Comparison of ENCODE assay signal across 10 mouse cellular contexts in the genomic region with DNA sequence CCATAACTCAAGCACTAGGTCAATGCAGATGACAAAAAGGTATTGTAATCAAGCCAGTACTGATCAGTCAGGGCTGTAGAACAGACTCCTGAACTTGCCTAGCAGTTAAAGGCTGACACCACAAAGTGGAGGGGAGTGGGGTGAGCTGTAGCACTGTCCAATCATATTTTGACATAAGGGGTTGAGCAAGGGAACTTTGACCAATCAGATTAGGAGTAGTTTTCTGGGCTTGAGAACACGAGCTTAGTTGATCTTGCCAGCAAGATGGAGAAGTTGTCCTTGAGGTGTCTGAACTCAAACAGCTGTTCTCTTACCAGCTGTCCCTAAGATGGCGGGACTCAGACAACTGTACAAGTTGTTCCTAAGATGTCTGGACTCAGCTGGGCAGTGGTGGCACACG. TPM values are rescaled to one million over a fixed set of nuclear protein-coding genes. Genes with fewer than 3 reads are reported as not detected.
DNase-seq lines count a peak whose midpoint lies in the region; ATAC-seq and TF ChIP-seq lines count a peak whose summit lies in the region.
"Had no signal": no experiment of that assay in that cellular context is flagged by ENCODE, and none has a peak within 500 bp of the region (broad histone marks: within the 10 kb centered on the region; RNA-seq: fewer than 3 reads in every experiment).

No protein-coding gene starts in this region.

- peaks cover 36% of the 10 kb centered on the region for H3K4me1 ChIP-seq in forebrain, embryonic 10.5 days
- H3K4me1 ChIP-seq in forebrain, postnatal 0 days (ENCODE audit: insufficient read depth): peaks cover 15% of the 10 kb centered on the region
- peaks cover 17% of the 10 kb centered on the region for H3K4me1 ChIP-seq in lung, embryonic 16.5 days (replicated peaks; ENCODE audit: control insufficient read depth, insufficient read depth, low read length)
- H3K4me1 ChIP-seq in embryonic facial prominence, embryonic 15.5 days: peaks cover 28% of the 10 kb centered on the region

- no peak overlapping the region for H3K9ac ChIP-seq in forebrain, postnatal 0 days
- no peak overlapping the region for H3K9ac ChIP-seq in lung, embryonic 16.5 days (ENCODE audit: low read length)
- no peak overlapping the region for H3K9ac ChIP-seq in embryonic facial prominence, embryonic 15.5 days

- 88% methylated on average over 3 of the region's 3 CpGs for WGBS in forebrain, embryonic 10.5 days
- WGBS in forebrain, postnatal 0 days: 74% methylated on average over 3 of the region's 3 CpGs
- WGBS in lung, embryonic 16.5 days: 66% methylated on average over 3 of the region's 3 CpGs
- WGBS in embryonic facial prominence, embryonic 15.5 days: 67% methylated on average over 3 of the region's 3 CpGs

- H3K9me3 ChIP-seq in forebrain, embryonic 10.5 days: no peaks in the 10 kb centered on the region
- H3K9me3 ChIP-seq in forebrain, postnatal 0 days (ENCODE audit: low read length): no peaks in the 10 kb centered on the region
- H3K9me3 ChIP-seq in lung, embryonic 16.5 days (ENCODE audit: control insufficient read depth, low read length): no peaks in the 10 kb centered on the region
- H3K9me3 ChIP-seq in embryonic facial prominence, embryonic 15.5 days (replicated peaks): no peaks in the 10 kb centered on the region

- peaks cover 74% of the 10 kb centered on the region for H3K36me3 ChIP-seq in forebrain, embryonic 10.5 days (replicated peaks)
- peaks cover 42% of the 10 kb centered on the region for H3K36me3 ChIP-seq in forebrain, postnatal 0 days (ENCODE audit: insufficient read depth)
- H3K36me3 ChIP-seq in lung, embryonic 16.5 days (ENCODE audit: control insufficient read depth, insufficient read depth, low read length): peaks cover 32% of the 10 kb centered on the region
- peaks cover 49% of the 10 kb centered on the region for H3K36me3 ChIP-seq in embryonic facial prominence, embryonic 15.5 days

- H3K4me2 ChIP-seq in forebrain, postnatal 0 days (ENCODE audit: low read depth): no peak overlapping the region; the same call in 1 of the 2 replicates
- H3K4me2 ChIP-seq in lung, embryonic 16.5 days (ENCODE audit: low read depth, low read length): peak overlapping the region; percentile 63
- H3K4me2 ChIP-seq in embryonic facial prominence, embryonic 15.5 days (replicated peaks): peak overlapping the region; percentile 91

- TF ChIP-seq CTCF in forebrain, postnatal 0 days (IDR thresholded peaks at IDR 0.05; ENCODE audit: low read depth): no peak

- H3K4me3 ChIP-seq in forebrain, embryonic 10.5 days: peak overlapping the region; percentile 85; the same call in 1 of the 2 replicates
- H3K4me3 ChIP-seq in forebrain, postnatal 0 days (ENCODE audit: low read depth, low read length): no peak overlapping the region
- H3K4me3 ChIP-seq in lung, embryonic 16.5 days (ENCODE audit: low read length): no peak overlapping the region; the same call in 1 of the 2 replicates
- no peak overlapping the region; the same call in 1 of the 2 replicates for H3K4me3 ChIP-seq in embryonic facial prominence, embryonic 15.5 days (replicated peaks)

- H3K27ac ChIP-seq in forebrain, embryonic 10.5 days: no peak overlapping the region
- no peak overlapping the region for H3K27ac ChIP-seq in forebrain, postnatal 0 days (ENCODE audit: low read depth, low read length)
- 0 out of 2 replicates have a peak overlapping the region, but pooled peaks have one; percentile 98 for H3K27ac ChIP-seq in lung, embryonic 16.5 days (ENCODE audit: low read length)
- H3K27ac ChIP-seq in embryonic facial prominence, embryonic 15.5 days (replicated peaks): no peak overlapping the region

- DNase-seq in forebrain, embryonic 10.5 days (ENCODE audit: extremely low spot score, low spot score): no peak
- DNase-seq in forebrain, postnatal 0 days: no peak
- DNase-seq in lung, postnatal 25 days (ENCODE audit: low spot score): no peak
- DNase-seq in B cell, adult 2 months: no peak
- no peak for DNase-seq in cerebellum, adult 9-10 months
- DNase-seq: gastrocnemius, postnatal 10 days; kidney, adult 9 months had no signal

- no peaks in the 10 kb centered on the region for H3K27me3 ChIP-seq in forebrain, embryonic 10.5 days (ENCODE audit: poor library complexity, severe bottlenecking)
- H3K27me3 ChIP-seq in forebrain, postnatal 0 days (ENCODE audit: insufficient read depth, low read length): no peaks in the 10 kb centered on the region
- no peaks in the 10 kb centered on the region for H3K27me3 ChIP-seq in lung, embryonic 16.5 days (ENCODE audit: control insufficient read depth, insufficient read depth, low read depth, low read length)
- no peaks in the 10 kb centered on the region for H3K27me3 ChIP-seq in embryonic facial prominence, embryonic 15.5 days

- no peak for ATAC-seq in forebrain, postnatal 0 days
- ATAC-seq in lung, embryonic 16.5 days (ENCODE audit: low read depth): no peak
- ATAC-seq in embryonic facial prominence, embryonic 15.5 days (ENCODE audit: insufficient number of reproducible peaks, low FRiP score, low TSS enrichment, low read depth): no peak
- peak; percentile 13 for ATAC-seq in megakaryocyte progenitor cell, adult 5-6 weeks (replicated peaks; ENCODE audit: poor library complexity)

RNA-seq across cellular contexts. Expression of a gene that starts 1.0 kb away (rescaled TPM):
- polyA plus RNA-seq in forebrain, embryonic 10.5 days (2016; fragmentation: Nextera tagmentation; extraction: Ambion mirVana): 444 and 449 TPM in 2 replicates
- total RNA-seq in forebrain, postnatal 0 days (2014; rRNA removed): 57.9 and 62.4 TPM in 2 replicates
- polyA plus RNA-seq in forebrain, postnatal 0 days (2015; fragmentation: Nextera tagmentation; extraction: Ambion mirVana): 64.9 and 69.9 TPM in 2 replicates
- 180 and 197 TPM in 2 replicates for polyA plus RNA-seq in lung, embryonic 16.5 days (2015; fragmentation: Nextera tagmentation; extraction: Ambion mirVana)
- 141 and 142 TPM in 2 replicates for polyA plus RNA-seq in embryonic facial prominence, embryonic 15.5 days (2015; fragmentation: Nextera tagmentation; extraction: Ambion mirVana)
- 239 and 250 TPM in 2 replicates for total RNA-seq in megakaryocyte progenitor cell, adult 5-6 weeks (2015)
- 395 and 444 TPM in 2 replicates for total RNA-seq in megakaryocyte progenitor cell, adult 5-6 weeks (2017)

RNA-seq across cellular contexts. Expression of a gene that starts 1.4 kb away (rescaled TPM):
- 32.7 TPM in 2 replicates for polyA plus RNA-seq in forebrain, embryonic 10.5 days (2016; fragmentation: Nextera tagmentation; extraction: Ambion mirVana)
- 56.8 and 57.0 TPM in 2 replicates for total RNA-seq in forebrain, postnatal 0 days (2014; rRNA removed)
- 11.1 and 16.4 TPM in 2 replicates for polyA plus RNA-seq in forebrain, postnatal 0 days (2015; fragmentation: Nextera tagmentation; extraction: Ambion mirVana)
- polyA plus RNA-seq in lung, embryonic 16.5 days (2015; fragmentation: Nextera tagmentation; extraction: Ambion mirVana): 26.2 and 27.4 TPM in 2 replicates
- 26.9 and 27.4 TPM in 2 replicates for polyA plus RNA-seq in embryonic facial prominence, embryonic 15.5 days (2015; fragmentation: Nextera tagmentation; extraction: Ambion mirVana)
- total RNA-seq in megakaryocyte progenitor cell, adult 5-6 weeks (2015): 14.3 and 15.9 TPM in 2 replicates
- 34.1 and 36.9 TPM in 2 replicates for total RNA-seq in megakaryocyte progenitor cell, adult 5-6 weeks (2017)

RNA-seq across cellular contexts. Expression of a gene that starts 12.3 kb away (rescaled TPM):
- polyA plus RNA-seq in forebrain, embryonic 10.5 days (2016; fragmentation: Nextera tagmentation; extraction: Ambion mirVana): 348 and 351 TPM in 2 replicates
- 47.0 and 51.7 TPM in 2 replicates for total RNA-seq in forebrain, postnatal 0 days (2014; rRNA removed)
- polyA plus RNA-seq in forebrain, postnatal 0 days (2015; fragmentation: Nextera tagmentation; extraction: Ambion mirVana): 255 and 265 TPM in 2 replicates
- 292 and 301 TPM in 2 replicates for polyA plus RNA-seq in lung, embryonic 16.5 days (2015; fragmentation: Nextera tagmentation; extraction: Ambion mirVana)
- 303 and 321 TPM in 2 replicates for polyA plus RNA-seq in embryonic facial prominence, embryonic 15.5 days (2015; fragmentation: Nextera tagmentation; extraction: Ambion mirVana)
- 161 and 164 TPM in 2 replicates for total RNA-seq in megakaryocyte progenitor cell, adult 5-6 weeks (2015)
- total RNA-seq in megakaryocyte progenitor cell, adult 5-6 weeks (2017): 54.4 and 55.6 TPM in 2 replicates

RNA-seq across cellular contexts. Expression of a gene that starts 14.0 kb away (rescaled TPM):
- 151 and 155 TPM in 2 replicates for polyA plus RNA-seq in forebrain, embryonic 10.5 days (2016; fragmentation: Nextera tagmentation; extraction: Ambion mirVana)
- 47.6 and 55.9 TPM in 2 replicates for total RNA-seq in forebrain, postnatal 0 days (2014; rRNA removed)
- polyA plus RNA-seq in forebrain, postnatal 0 days (2015; fragmentation: Nextera tagmentation; extraction: Ambion mirVana): 44.2 and 49.8 TPM in 2 replicates
- polyA plus RNA-seq in lung, embryonic 16.5 days (2015; fragmentation: Nextera tagmentation; extraction: Ambion mirVana): 87.3 and 88.8 TPM in 2 replicates
- 77.2 and 87.7 TPM in 2 replicates for polyA plus RNA-seq in embryonic facial prominence, embryonic 15.5 days (2015; fragmentation: Nextera tagmentation; extraction: Ambion mirVana)
- total RNA-seq in megakaryocyte progenitor cell, adult 5-6 weeks (2015): 23.2 and 29.5 TPM in 2 replicates
- total RNA-seq in megakaryocyte progenitor cell, adult 5-6 weeks (2017): 34.0 and 43.8 TPM in 2 replicates

RNA-seq across cellular contexts. Expression of a gene that starts 14.1 kb away (rescaled TPM):
- 51.4 and 56.7 TPM in 2 replicates for polyA plus RNA-seq in forebrain, embryonic 10.5 days (2016; fragmentation: Nextera tagmentation; extraction: Ambion mirVana)
- 14.2 and 18.0 TPM in 2 replicates for total RNA-seq in forebrain, postnatal 0 days (2014; rRNA removed)
- polyA plus RNA-seq in forebrain, postnatal 0 days (2015; fragmentation: Nextera tagmentation; extraction: Ambion mirVana): 18.8 and 18.9 TPM in 2 replicates
- polyA plus RNA-seq in lung, embryonic 16.5 days (2015; fragmentation: Nextera tagmentation; extraction: Ambion mirVana): 59.5 and 60.5 TPM in 2 replicates
- 61.1 and 65.6 TPM in 2 replicates for polyA plus RNA-seq in embryonic facial prominence, embryonic 15.5 days (2015; fragmentation: Nextera tagmentation; extraction: Ambion mirVana)
- 28.7 and 30.1 TPM in 2 replicates for total RNA-seq in megakaryocyte progenitor cell, adult 5-6 weeks (2015)
- total RNA-seq in megakaryocyte progenitor cell, adult 5-6 weeks (2017): 45.8 and 59.3 TPM in 2 replicates
